Comparison of ENCODE assay signal across 9 mouse cellular contexts in genomic region chr5:112493492-112493891, GRCm38 (mm10). TPM values are rescaled to one million over a fixed set of nuclear protein-coding genes. Genes with fewer than 3 reads are reported as not detected.
DNase-seq lines count a peak whose midpoint lies in the region; ATAC-seq and TF ChIP-seq lines count a peak whose summit lies in the region.
"Had no signal": no experiment of that assay in that cellular context is flagged by ENCODE, and none has a peak within 500 bp of the region (broad histone marks: within the 10 kb centered on the region; RNA-seq: fewer than 3 reads in every experiment).

No protein-coding gene starts in this region.

- H3K9me3 ChIP-seq in forebrain, embryonic 12.5 days: no peaks in the 10 kb centered on the region
- no peaks in the 10 kb centered on the region for H3K9me3 ChIP-seq in kidney, postnatal 0 days (replicated peaks; ENCODE audit: low read length)
- no peaks in the 10 kb centered on the region for H3K9me3 ChIP-seq in midbrain, embryonic 10.5 days (replicated peaks)
- H3K9me3 ChIP-seq in stomach, postnatal 0 days (ENCODE audit: control insufficient read depth, low read length): no peaks in the 10 kb centered on the region

- no peaks in the 10 kb centered on the region for H3K36me3 ChIP-seq in forebrain, embryonic 12.5 days (replicated peaks)
- no peaks in the 10 kb centered on the region for H3K36me3 ChIP-seq in kidney, postnatal 0 days (ENCODE audit: insufficient read depth, low read length)
- no peaks in the 10 kb centered on the region for H3K36me3 ChIP-seq in midbrain, embryonic 10.5 days
- H3K36me3 ChIP-seq in stomach, postnatal 0 days (ENCODE audit: control insufficient read depth, insufficient read depth, low read length): no peaks in the 10 kb centered on the region

- H3K4me3 ChIP-seq in gastrocnemius, adult 2 months: no peak overlapping the region
- no peak overlapping the region for H3K4me3 ChIP-seq in forebrain, embryonic 12.5 days (replicated peaks)
- no peak overlapping the region for H3K4me3 ChIP-seq in kidney, postnatal 0 days (replicated peaks; ENCODE audit: low read depth, low read length)
- H3K4me3 ChIP-seq in midbrain, embryonic 10.5 days: no peak overlapping the region
- H3K4me3 ChIP-seq in stomach, postnatal 0 days (ENCODE audit: low read depth, low read length): no peak overlapping the region

- peak; percentile 26 for DNase-seq in gastrocnemius, adult 2 months
- no peak for DNase-seq in gastrocnemius, postnatal 36 days
- peak; percentile 76 for DNase-seq in MN1 (ENCODE audit: low spot score)
- DNase-seq in kidney, postnatal 0 days (ENCODE audit: low spot score): peak; percentile 58
- peak; percentile 67 for DNase-seq in midbrain, embryonic 10.5 days (ENCODE audit: low spot score)
- peak; percentile 65 for DNase-seq in stomach, postnatal 0 days (ENCODE audit: low spot score)

- no peak overlapping the region for H3K27ac ChIP-seq in gastrocnemius, adult 2 months
- no peak overlapping the region for H3K27ac ChIP-seq in forebrain, embryonic 12.5 days
- H3K27ac ChIP-seq in kidney, postnatal 0 days: no peak overlapping the region
- peak overlapping the region; percentile 59; the same call in 1 of the 2 replicates for H3K27ac ChIP-seq in midbrain, embryonic 10.5 days (replicated peaks)
- no peak overlapping the region for H3K27ac ChIP-seq in stomach, postnatal 0 days (replicated peaks)

- peak overlapping the region; percentile 26; the same call in 1 of the 2 replicates for H3K4me2 ChIP-seq in forebrain, embryonic 12.5 days
- H3K4me2 ChIP-seq in kidney, postnatal 0 days (ENCODE audit: low read length): 0 out of 2 replicates have a peak overlapping the region, but pooled peaks have one; percentile 1
- H3K4me2 ChIP-seq in stomach, postnatal 0 days (replicated peaks; ENCODE audit: low read depth): no peak overlapping the region

- no peaks in the 10 kb centered on the region for H3K27me3 ChIP-seq in forebrain, embryonic 12.5 days
- H3K27me3 ChIP-seq in kidney, postnatal 0 days (ENCODE audit: insufficient read depth, low read length): no peaks in the 10 kb centered on the region
- no peaks in the 10 kb centered on the region; the same call in 1 of the 2 replicates for H3K27me3 ChIP-seq in midbrain, embryonic 10.5 days (ENCODE audit: low read depth, poor library complexity, severe bottlenecking)
- H3K27me3 ChIP-seq in stomach, postnatal 0 days (ENCODE audit: control insufficient read depth, insufficient read depth, low read length): no peaks in the 10 kb centered on the region
- H3K27me3 ChIP-seq: CH12.LX had no signal

- intact Hi-C loops in gastrocnemius, adult 2 months (cut with DNase I): no loop called here
- intact Hi-C loops in gastrocnemius, postnatal 36 days (cut with DNase I): no loop called here

- no peak for TF ChIP-seq EP300 in stomach, postnatal 0 days (optimal IDR thresholded peaks at IDR 0.05)

- WGBS in forebrain, embryonic 12.5 days: 33% methylated on average over 11 of the region's 11 CpGs
- WGBS in kidney, postnatal 0 days: 30% methylated on average over 11 of the region's 11 CpGs
- WGBS in midbrain, embryonic 10.5 days: 40% methylated on average over 11 of the region's 11 CpGs
- 30% methylated on average over 11 of the region's 11 CpGs for WGBS in stomach, postnatal 0 days

- H3K4me1 ChIP-seq in forebrain, embryonic 12.5 days: peaks cover 9% of the 10 kb centered on the region
- H3K4me1 ChIP-seq in kidney, postnatal 0 days (replicated peaks; ENCODE audit: insufficient read depth, low read length): no peaks in the 10 kb centered on the region
- H3K4me1 ChIP-seq in midbrain, embryonic 10.5 days: peaks cover 27% of the 10 kb centered on the region
- H3K4me1 ChIP-seq in stomach, postnatal 0 days (replicated peaks; ENCODE audit: control insufficient read depth, insufficient read depth): no peaks in the 10 kb centered on the region

- TF ChIP-seq CTCF in gastrocnemius, adult 2 months (IDR thresholded peaks at IDR 0.05): no peak
- no peak for TF ChIP-seq CTCF in kidney, postnatal 0 days (IDR thresholded peaks at IDR 0.05; ENCODE audit: low read depth)
- no peak for TF ChIP-seq CTCF in stomach, postnatal 0 days (IDR thresholded peaks at IDR 0.05; ENCODE audit: low read depth)

- peak; percentile 62; the same call in 1 of the 2 replicates for ATAC-seq in forebrain, embryonic 12.5 days (ENCODE audit: low FRiP score)
- ATAC-seq in kidney, postnatal 0 days (replicated peaks; ENCODE audit: low FRiP score, low read depth): 0 out of 2 replicates have a peak, but pooled peaks have one; percentile 21
- peak; percentile 76 for ATAC-seq in stomach, postnatal 0 days (ENCODE audit: low FRiP score, low TSS enrichment)
- ATAC-seq in megakaryocyte-erythroid progenitor cell, adult 5-6 weeks (replicated peaks; ENCODE audit: low FRiP score, low TSS enrichment, poor library complexity, severe bottlenecking): no peak

- H3K9ac ChIP-seq in forebrain, embryonic 12.5 days: no peak overlapping the region
- no peak overlapping the region for H3K9ac ChIP-seq in kidney, postnatal 0 days (ENCODE audit: low read depth, low read length)
- H3K9ac ChIP-seq in stomach, postnatal 0 days (ENCODE audit: low read length): no peak overlapping the region

RNA-seq across cellular contexts. Expression of gene Gm6588, which starts 44.3 kb away (rescaled TPM):
- total RNA-seq in gastrocnemius, adult 2 months (2021): not detected
- total RNA-seq in gastrocnemius, postnatal 36 days (2021): not detected
- polyA plus RNA-seq in forebrain, embryonic 12.5 days (2016; fragmentation: Nextera tagmentation; extraction: Ambion mirVana): 0.57 and 0.65 TPM in 2 replicates
- not detected in 2 replicates for polyA plus RNA-seq in kidney, postnatal 0 days (2015; fragmentation: Nextera tagmentation; extraction: Ambion mirVana)
- 0.06 and 0.12 TPM in 2 replicates for polyA plus RNA-seq in midbrain, embryonic 10.5 days (2016; fragmentation: Nextera tagmentation; extraction: Ambion mirVana)
- polyA plus RNA-seq in stomach, postnatal 0 days (2015; fragmentation: Nextera tagmentation; extraction: Ambion mirVana): 0.05 TPM in 1 of 2 replicates, not detected in the other
- not detected in 2 replicates for total RNA-seq in megakaryocyte-erythroid progenitor cell, adult 5-6 weeks (2014; fragmentation: Nextera tagmentation)
- not detected in 2 replicates for total RNA-seq in megakaryocyte-erythroid progenitor cell, adult 5-6 weeks (2017)
- total RNA-seq: CH12.LX had no signal

Comparison
In these comparisons a context has a peak if more than half of its experiments do, and no peak if none do; other contexts are left out.
1. DNase-seq: peak in gastrocnemius, adult 2 months (single experiment), MN1 (single experiment), kidney, postnatal 0 days (single experiment), midbrain, embryonic 10.5 days (single experiment) and stomach, postnatal 0 days (single experiment); none in gastrocnemius, postnatal 36 days (0 of 2).